Mouse (Mus musculus): ENCODE data around the gene Rbm4b.

DNA sequence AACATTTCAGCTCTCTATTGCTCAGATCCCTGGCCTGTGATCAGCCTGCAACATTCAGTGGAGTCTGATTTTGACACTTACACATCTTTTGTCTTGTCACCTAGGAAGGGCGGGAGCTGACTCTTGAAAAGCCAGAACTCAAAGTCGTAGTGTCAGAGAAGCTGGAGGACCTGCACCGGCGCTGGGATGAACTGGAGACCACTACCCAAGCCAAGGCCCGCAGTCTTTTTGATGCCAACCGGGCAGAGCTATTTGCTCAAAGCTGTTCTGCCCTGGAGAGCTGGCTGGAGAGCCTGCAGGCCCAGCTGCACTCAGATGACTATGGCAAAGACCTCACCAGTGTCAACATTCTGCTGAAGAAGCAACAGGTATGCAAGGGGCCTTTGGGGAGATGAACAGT is 14.1 kb upstream of the Rbm4b start:
- TF ChIP-seq POLR2A (IDR thresholded peaks at IDR 0.05; ENCODE audit: borderline replicate concordance, insufficient read depth, low read length), result no peak
- TF ChIP-seq CTCF (IDR thresholded peaks at IDR 0.05; ENCODE audit: borderline replicate concordance, insufficient read depth, low read depth, low read length), result no peak
